13 mouse cellular contexts compared by ENCODE assay signal in genomic region chr11:101486126-101486525, GRCm38 (mm10). TPM values are rescaled to one million over a fixed set of nuclear protein-coding genes. Genes with fewer than 3 reads are reported as not detected.
A peak's percentile ranks its signal among the peaks of the same experiment; 100 is the strongest.
DNase-seq lines count a peak whose midpoint lies in the region; ATAC-seq and TF ChIP-seq lines count a peak whose summit lies in the region.
"Had no signal": no experiment of that assay in that cellular context is flagged by ENCODE, and none has a peak within 500 bp of the region (broad histone marks: within the 10 kb centered on the region; RNA-seq: fewer than 3 reads in every experiment).

No protein-coding gene starts in this region.

- peak overlapping the region; percentile 81; the same call in 1 of the 2 replicates for H3K27ac ChIP-seq in forebrain, embryonic 13.5 days
- no peak overlapping the region for H3K27ac ChIP-seq in forebrain, embryonic 10.5 days
- peak overlapping the region; percentile 81; the same call in 1 of the 2 replicates for H3K27ac ChIP-seq in hindbrain, embryonic 12.5 days
- no peak overlapping the region for H3K27ac ChIP-seq in hindbrain, postnatal 0 days
- H3K27ac ChIP-seq in liver, embryonic 12.5 days: peak overlapping the region; percentile 82
- H3K27ac ChIP-seq in midbrain, embryonic 12.5 days (replicated peaks): peak overlapping the region; percentile 82
- H3K27ac ChIP-seq: gastrocnemius, adult 2 months; kidney, embryonic 15.5 days; lung, embryonic 15.5 days had no signal

- no peak for DNase-seq in forebrain, embryonic 10.5 days (ENCODE audit: extremely low spot score, low spot score)
- no peak for DNase-seq in hindbrain, postnatal 0 days (ENCODE audit: low spot score)
- no peak for DNase-seq in cerebellum, adult 11 months
- no peak for DNase-seq in adrenal gland, adult 18-20 months (ENCODE audit: low spot score in 2 of 2)
- DNase-seq: gastrocnemius, adult 2 months had no signal

- 85% methylated on average over 6 of the region's 6 CpGs for WGBS in forebrain, embryonic 13.5 days
- WGBS in forebrain, embryonic 10.5 days: 78% methylated on average over 6 of the region's 6 CpGs
- 76% methylated on average over 6 of the region's 6 CpGs for WGBS in hindbrain, embryonic 12.5 days
- 73% methylated on average over 6 of the region's 6 CpGs for WGBS in hindbrain, postnatal 0 days
- WGBS in liver, embryonic 12.5 days (ENCODE audit: insufficient replicate concordance): 25% methylated on average over 6 of the region's 6 CpGs
- WGBS in midbrain, embryonic 12.5 days: 78% methylated on average over 6 of the region's 6 CpGs

- ATAC-seq in forebrain, embryonic 13.5 days: no peak
- ATAC-seq in hindbrain, embryonic 12.5 days (ENCODE audit: low FRiP score): no peak
- no peak for ATAC-seq in hindbrain, postnatal 0 days
- ATAC-seq in liver, embryonic 12.5 days: no peak
- ATAC-seq in midbrain, embryonic 12.5 days (ENCODE audit: low FRiP score, low read depth): no peak
- ATAC-seq: Patski had no signal

- peaks cover 22% of the 10 kb centered on the region for H3K36me3 ChIP-seq in forebrain, embryonic 13.5 days (ENCODE audit: poor library complexity, severe bottlenecking)
- peaks cover 54% of the 10 kb centered on the region for H3K36me3 ChIP-seq in forebrain, embryonic 10.5 days (replicated peaks)
- H3K36me3 ChIP-seq in hindbrain, embryonic 12.5 days: peaks cover 5% of the 10 kb centered on the region; the same call in 1 of the 2 replicates
- no peaks in the 10 kb centered on the region for H3K36me3 ChIP-seq in hindbrain, postnatal 0 days (ENCODE audit: insufficient read depth, low read length)
- H3K36me3 ChIP-seq in liver, embryonic 12.5 days: peaks cover 45% of the 10 kb centered on the region
- H3K36me3 ChIP-seq in midbrain, embryonic 12.5 days: peaks cover 19% of the 10 kb centered on the region

- H3K4me3 ChIP-seq in forebrain, embryonic 13.5 days: no peak overlapping the region
- H3K4me3 ChIP-seq in forebrain, embryonic 10.5 days: no peak overlapping the region
- no peak overlapping the region for H3K4me3 ChIP-seq in hindbrain, embryonic 12.5 days
- no peak overlapping the region for H3K4me3 ChIP-seq in hindbrain, postnatal 0 days (ENCODE audit: low read length)
- H3K4me3 ChIP-seq in liver, embryonic 12.5 days: no peak overlapping the region
- no peak overlapping the region for H3K4me3 ChIP-seq in midbrain, embryonic 12.5 days
- H3K4me3 ChIP-seq: embryonic facial prominence, embryonic 12.5 days; gastrocnemius, adult 2 months; kidney, embryonic 15.5 days; lung, embryonic 15.5 days had no signal

- TF ChIP-seq CTCF in hindbrain, postnatal 0 days (IDR thresholded peaks at IDR 0.05; ENCODE audit: low read depth): no peak

- peaks cover 14% of the 10 kb centered on the region for H3K4me1 ChIP-seq in forebrain, embryonic 13.5 days
- H3K4me1 ChIP-seq in forebrain, embryonic 10.5 days: peaks cover 16% of the 10 kb centered on the region
- peaks cover 13% of the 10 kb centered on the region for H3K4me1 ChIP-seq in hindbrain, embryonic 12.5 days
- no peaks in the 10 kb centered on the region for H3K4me1 ChIP-seq in hindbrain, postnatal 0 days (ENCODE audit: insufficient read depth, low read length)
- peaks cover 48% of the 10 kb centered on the region for H3K4me1 ChIP-seq in liver, embryonic 12.5 days
- peaks cover 24% of the 10 kb centered on the region for H3K4me1 ChIP-seq in midbrain, embryonic 12.5 days
- H3K4me1 ChIP-seq: embryonic facial prominence, embryonic 12.5 days; lung, embryonic 15.5 days had no signal

- no peak overlapping the region for H3K9ac ChIP-seq in forebrain, embryonic 13.5 days
- no peak overlapping the region for H3K9ac ChIP-seq in hindbrain, embryonic 12.5 days
- H3K9ac ChIP-seq in hindbrain, postnatal 0 days (replicated peaks; ENCODE audit: low read length): no peak overlapping the region
- no peak overlapping the region for H3K9ac ChIP-seq in liver, embryonic 12.5 days
- H3K9ac ChIP-seq in midbrain, embryonic 12.5 days (replicated peaks): no peak overlapping the region
- H3K9ac ChIP-seq: embryonic facial prominence, embryonic 12.5 days; kidney, embryonic 15.5 days; lung, embryonic 15.5 days had no signal

- H3K9me3 ChIP-seq in forebrain, embryonic 13.5 days (replicated peaks): no peaks in the 10 kb centered on the region
- H3K9me3 ChIP-seq in forebrain, embryonic 10.5 days: no peaks in the 10 kb centered on the region
- H3K9me3 ChIP-seq in hindbrain, embryonic 12.5 days (replicated peaks): no peaks in the 10 kb centered on the region
- no peaks in the 10 kb centered on the region for H3K9me3 ChIP-seq in hindbrain, postnatal 0 days (ENCODE audit: low read length)
- H3K9me3 ChIP-seq in liver, embryonic 12.5 days (replicated peaks): no peaks in the 10 kb centered on the region
- H3K9me3 ChIP-seq in midbrain, embryonic 12.5 days: no peaks in the 10 kb centered on the region
- H3K9me3 ChIP-seq: embryonic facial prominence, embryonic 12.5 days; kidney, embryonic 15.5 days; lung, embryonic 15.5 days had no signal

- no peaks in the 10 kb centered on the region for H3K27me3 ChIP-seq in forebrain, embryonic 13.5 days
- H3K27me3 ChIP-seq in forebrain, embryonic 10.5 days (ENCODE audit: poor library complexity, severe bottlenecking): no peaks in the 10 kb centered on the region
- H3K27me3 ChIP-seq in hindbrain, embryonic 12.5 days: no peaks in the 10 kb centered on the region
- H3K27me3 ChIP-seq in hindbrain, postnatal 0 days (ENCODE audit: insufficient read depth, low read length): no peaks in the 10 kb centered on the region
- no peaks in the 10 kb centered on the region for H3K27me3 ChIP-seq in liver, embryonic 12.5 days (replicated peaks)
- no peaks in the 10 kb centered on the region for H3K27me3 ChIP-seq in midbrain, embryonic 12.5 days
- H3K27me3 ChIP-seq: embryonic facial prominence, embryonic 12.5 days; kidney, embryonic 15.5 days; lung, embryonic 15.5 days; Patski had no signal

- H3K4me2 ChIP-seq in forebrain, embryonic 13.5 days: no peak overlapping the region
- no peak overlapping the region for H3K4me2 ChIP-seq in hindbrain, embryonic 12.5 days (replicated peaks)
- no peak overlapping the region for H3K4me2 ChIP-seq in hindbrain, postnatal 0 days (ENCODE audit: low read depth, low read length)
- peak overlapping the region; percentile 60 for H3K4me2 ChIP-seq in liver, embryonic 12.5 days
- no peak overlapping the region for H3K4me2 ChIP-seq in midbrain, embryonic 12.5 days (replicated peaks)
- H3K4me2 ChIP-seq: embryonic facial prominence, embryonic 12.5 days; kidney, embryonic 15.5 days; lung, embryonic 15.5 days had no signal

RNA-seq across cellular contexts. Expression of gene Vat1, which starts 20.1 kb away (rescaled TPM):
- polyA plus RNA-seq in forebrain, embryonic 13.5 days (2015; fragmentation: Nextera tagmentation; extraction: Ambion mirVana): 61.3 and 67.0 TPM in 2 replicates
- polyA plus RNA-seq in forebrain, embryonic 10.5 days (2016; fragmentation: Nextera tagmentation; extraction: Ambion mirVana): 24.9 and 28.5 TPM in 2 replicates
- 94.8 and 95.7 TPM in 2 replicates for polyA plus RNA-seq in hindbrain, embryonic 12.5 days (2016; fragmentation: Nextera tagmentation; extraction: Ambion mirVana)
- total RNA-seq in hindbrain, postnatal 0 days (2014; rRNA removed): 290 and 295 TPM in 2 replicates
- polyA plus RNA-seq in hindbrain, postnatal 0 days (2015; fragmentation: Nextera tagmentation; extraction: Ambion mirVana): 106 and 114 TPM in 2 replicates
- 11.8 and 12.2 TPM in 2 replicates for polyA plus RNA-seq in liver, embryonic 12.5 days (2016; fragmentation: Nextera tagmentation; extraction: Ambion mirVana)
- polyA plus RNA-seq in midbrain, embryonic 12.5 days (2016; fragmentation: Nextera tagmentation; extraction: Ambion mirVana): 69.3 and 73.0 TPM in 2 replicates
- total RNA-seq in adrenal gland, adult 18-20 months (2021): 100 to 1,000 TPM; 126 TPM

RNA-seq across cellular contexts. Expression of gene Rnd2, which starts 21.3 kb away (rescaled TPM):
- 155 and 197 TPM in 2 replicates for polyA plus RNA-seq in forebrain, embryonic 13.5 days (2015; fragmentation: Nextera tagmentation; extraction: Ambion mirVana)
- 28.1 and 36.9 TPM in 2 replicates for polyA plus RNA-seq in forebrain, embryonic 10.5 days (2016; fragmentation: Nextera tagmentation; extraction: Ambion mirVana)
- 112 and 121 TPM in 2 replicates for polyA plus RNA-seq in hindbrain, embryonic 12.5 days (2016; fragmentation: Nextera tagmentation; extraction: Ambion mirVana)
- 103 and 140 TPM in 2 replicates for total RNA-seq in hindbrain, postnatal 0 days (2014; rRNA removed)
- polyA plus RNA-seq in hindbrain, postnatal 0 days (2015; fragmentation: Nextera tagmentation; extraction: Ambion mirVana): 143 and 154 TPM in 2 replicates
- 3.6 and 3.9 TPM in 2 replicates for polyA plus RNA-seq in liver, embryonic 12.5 days (2016; fragmentation: Nextera tagmentation; extraction: Ambion mirVana)
- polyA plus RNA-seq in midbrain, embryonic 12.5 days (2016; fragmentation: Nextera tagmentation; extraction: Ambion mirVana): 89.5 and 92.3 TPM in 2 replicates
- 10 to 100 TPM in 1 of 2 experiments, 1 to 10 TPM in 1; 9.8 to 14.9 TPM for total RNA-seq in adrenal gland, adult 18-20 months (2021)

RNA-seq across cellular contexts. Expression of gene Ifi35, which starts 37.9 kb away (rescaled TPM):
- 2.3 and 2.5 TPM in 2 replicates for polyA plus RNA-seq in forebrain, embryonic 13.5 days (2015; fragmentation: Nextera tagmentation; extraction: Ambion mirVana)
- polyA plus RNA-seq in forebrain, embryonic 10.5 days (2016; fragmentation: Nextera tagmentation; extraction: Ambion mirVana): 3.3 and 3.4 TPM in 2 replicates
- 4.2 and 5.7 TPM in 2 replicates for polyA plus RNA-seq in hindbrain, embryonic 12.5 days (2016; fragmentation: Nextera tagmentation; extraction: Ambion mirVana)
- 3.9 and 4.2 TPM in 2 replicates for total RNA-seq in hindbrain, postnatal 0 days (2014; rRNA removed)
- 5.3 and 5.8 TPM in 2 replicates for polyA plus RNA-seq in hindbrain, postnatal 0 days (2015; fragmentation: Nextera tagmentation; extraction: Ambion mirVana)
- polyA plus RNA-seq in liver, embryonic 12.5 days (2016; fragmentation: Nextera tagmentation; extraction: Ambion mirVana): 35.8 and 37.1 TPM in 2 replicates
- polyA plus RNA-seq in midbrain, embryonic 12.5 days (2016; fragmentation: Nextera tagmentation; extraction: Ambion mirVana): 3.0 and 3.9 TPM in 2 replicates
- 10 to 100 TPM; 30.0 to 38.8 TPM for total RNA-seq in adrenal gland, adult 18-20 months (2021)

RNA-seq across cellular contexts. Expression of gene Rpl27, which starts 44.0 kb away (rescaled TPM):
- polyA plus RNA-seq in forebrain, embryonic 13.5 days (2015; fragmentation: Nextera tagmentation; extraction: Ambion mirVana): 338 and 387 TPM in 2 replicates
- polyA plus RNA-seq in forebrain, embryonic 10.5 days (2016; fragmentation: Nextera tagmentation; extraction: Ambion mirVana): 499 and 505 TPM in 2 replicates
- 320 and 344 TPM in 2 replicates for polyA plus RNA-seq in hindbrain, embryonic 12.5 days (2016; fragmentation: Nextera tagmentation; extraction: Ambion mirVana)
- total RNA-seq in hindbrain, postnatal 0 days (2014; rRNA removed): 535 and 538 TPM in 2 replicates
- polyA plus RNA-seq in hindbrain, postnatal 0 days (2015; fragmentation: Nextera tagmentation; extraction: Ambion mirVana): 276 and 282 TPM in 2 replicates
- polyA plus RNA-seq in liver, embryonic 12.5 days (2016; fragmentation: Nextera tagmentation; extraction: Ambion mirVana): 378 and 390 TPM in 2 replicates
- polyA plus RNA-seq in midbrain, embryonic 12.5 days (2016; fragmentation: Nextera tagmentation; extraction: Ambion mirVana): 310 and 319 TPM in 2 replicates
- total RNA-seq in adrenal gland, adult 18-20 months (2021): 10 to 100 TPM; 68.8 to 83.9 TPM

Comparison
In these comparisons a context has a peak if more than half of its experiments do, and no peak if none do; other contexts are left out.
1. H3K27ac ChIP-seq: peak in forebrain, embryonic 13.5 days (single experiment), hindbrain, embryonic 12.5 days (single experiment), liver, embryonic 12.5 days (single experiment) and midbrain, embryonic 12.5 days (single experiment); none in forebrain, embryonic 10.5 days (single experiment) and hindbrain, postnatal 0 days (single experiment).